Mouse (Mus musculus) MEL (cell line): ENCODE results near the gene Rab3a. TPM values are rescaled to one million over a fixed set of nuclear protein-coding genes. Genes with fewer than 3 reads are reported as not detected.

Source experiments
- DNase-seq: peaks from one replicate; pipeline ENCODE4 v3.0.0; 2011; ENCODE audit warnings: low read depth, low spot score
- H3K27ac ChIP-seq: 2 replicates; pipeline ENCODE4 v1.5.1; 2012; ENCODE audit warnings: low read depth, mild to moderate bottlenecking, control low read depth, low read length, moderate library complexity; ENCODE audit not compliant: control insufficient read depth
- H3K27me3 ChIP-seq, 2 experiments: fragments of 150-350 bp in 1 of 2; sonication (generic) in 1 of 2; 2 replicates each; pipeline ENCODE4 v1.6.1; 2012; ENCODE audit warnings: low read length in 2 of 2, mild to moderate bottlenecking in 2 of 2, improper control_type of control experiment in 1 of 2, moderate library complexity in 1 of 2; ENCODE audit not compliant: insufficient read depth in 2 of 2, control insufficient read depth in 1 of 2
- H3K36me3 ChIP-seq, 2 experiments: 2 replicates each; pipeline ENCODE4 v1.6.1; 2012 to 2014; ENCODE audit warnings: low read length in 2 of 2, improper control_type of control experiment in 1 of 2, inconsistent platforms in 1 of 2, mild to moderate bottlenecking in 1 of 2; ENCODE audit not compliant: insufficient read depth in 2 of 2, control insufficient read depth in 1 of 2
- H3K4me1 ChIP-seq, 2 experiments: fragments of 150-350 bp in 1 of 2; sonication (generic) in 1 of 2; 2 replicates each; pipeline ENCODE4 v1.6.1; 2012; ENCODE audit warnings: low read length in 2 of 2, improper control_type of control experiment in 1 of 2, mild to moderate bottlenecking in 1 of 2; ENCODE audit not compliant: insufficient read depth in 2 of 2, control insufficient read depth in 1 of 2
- H3K4me3 ChIP-seq, 2 experiments: fragments of 150-350 bp in 1 of 2; sonication (generic) in 1 of 2; 2 replicates each; pipeline ENCODE4 v1.5.1; 2012; ENCODE audit warnings: low read depth in 2 of 2, low read length in 2 of 2, mild to moderate bottlenecking in 2 of 2, moderate library complexity in 2 of 2, control low read depth in 1 of 2, improper control_type of control experiment in 1 of 2; ENCODE audit not compliant: control insufficient read depth in 1 of 2, insufficient read depth in 1 of 2
- H3K79me2 ChIP-seq: 2 replicates; pipeline ENCODE4 v1.6.1; 2012; ENCODE audit warnings: mild to moderate bottlenecking, low read length, moderate library complexity; ENCODE audit not compliant: control insufficient read depth, poor library complexity, insufficient read depth
- H3K9ac ChIP-seq: 2 replicates; pipeline ENCODE4 v1.6.1; 2012; ENCODE audit warnings: low read depth, mild to moderate bottlenecking, control low read depth, low read length, moderate library complexity; ENCODE audit not compliant: control insufficient read depth, poor library complexity, severe bottlenecking
- H3K9me3 ChIP-seq: fragments of 150-350 bp; sonication (generic); replicated peaks from 2 replicates; pipeline ENCODE4 v1.6.1; 2012; ENCODE audit warnings: mild to moderate bottlenecking, low read length, improper control_type of control experiment, moderate library complexity; ENCODE audit not compliant: insufficient read depth
- BHLHE40 ChIP-seq: IDR thresholded peaks from 2 replicates; pipeline ENCODE4 v1.6.1; 2012; ENCODE audit warnings: low read depth, mild to moderate bottlenecking, inconsistent platforms, low read length, improper control_type of control experiment, borderline replicate concordance
- CTCF ChIP-seq, 3 experiments: IDR thresholded peaks in 2 of 3; conservative IDR thresholded peaks in 1 of 3; 2 replicates each; pipeline ENCODE4 v1.5.1; 2011 to 2012; ENCODE audit warnings: low read length in 3 of 3, low read depth in 2 of 3, mild to moderate bottlenecking in 2 of 3, improper control_type of control experiment in 1 of 3, inconsistent platforms in 1 of 3, mixed read lengths in 1 of 3, moderate library complexity in 1 of 3; ENCODE audit not compliant: control insufficient read depth in 1 of 3, insufficient read depth in 1 of 3, poor library complexity in 1 of 3, severe bottlenecking in 1 of 3
- ELF1 ChIP-seq: IDR thresholded peaks from 2 replicates; pipeline ENCODE4 v1.6.1; 2014; ENCODE audit warnings: low read depth, mild to moderate bottlenecking, inconsistent platforms, low read length, improper control_type of control experiment, moderate library complexity
- EP300 ChIP-seq, 2 experiments: IDR thresholded peaks; 2 replicates each; pipeline ENCODE4 v1.6.1; 2011; ENCODE audit warnings: improper control_type of control experiment in 2 of 2, low read length in 2 of 2, low read depth in 1 of 2, mild to moderate bottlenecking in 1 of 2
- GABPA ChIP-seq: IDR thresholded peaks from 2 replicates; pipeline ENCODE4 v1.6.1; 2012; ENCODE audit warnings: low read depth, mild to moderate bottlenecking, inconsistent platforms, low read length, improper control_type of control experiment, moderate library complexity
- HCFC1 ChIP-seq: IDR thresholded peaks from 2 replicates; pipeline ENCODE4 v1.6.1; 2012; ENCODE audit warnings: low read depth, mild to moderate bottlenecking, inconsistent platforms, low read length, improper control_type of control experiment, moderate library complexity
- KAT2A ChIP-seq: conservative IDR thresholded peaks from 2 replicates; pipeline ENCODE4 v1.6.1; 2012; ENCODE audit warnings: low read depth, low read length, improper control_type of control experiment, inconsistent platforms
- MAFK ChIP-seq: IDR thresholded peaks from 2 replicates; pipeline ENCODE4 v1.6.1; 2011; ENCODE audit warnings: low read depth, mild to moderate bottlenecking, low read length, improper control_type of control experiment, borderline replicate concordance
- MEF2A ChIP-seq: IDR thresholded peaks from 2 replicates; pipeline ENCODE4 v1.6.1; 2014; ENCODE audit warnings: low read depth, mild to moderate bottlenecking, inconsistent platforms, low read length, improper control_type of control experiment; ENCODE audit not compliant: poor library complexity, insufficient replicate concordance, severe bottlenecking; ENCODE audit errors: extremely low read depth
- MYB ChIP-seq: IDR thresholded peaks from 2 replicates; pipeline ENCODE4 v1.6.1; 2011; ENCODE audit warnings: mild to moderate bottlenecking, low read depth, low read length, improper control_type of control experiment
- MYC ChIP-seq: IDR thresholded peaks from 2 replicates; pipeline ENCODE4 v1.6.1; 2011; ENCODE audit warnings: low read depth, mild to moderate bottlenecking, low read length, improper control_type of control experiment, moderate library complexity
- NELFE ChIP-seq: IDR thresholded peaks from 2 replicates; pipeline ENCODE4 v1.6.1; 2011; ENCODE audit warnings: low read depth, low read length, improper control_type of control experiment
- POLR2A ChIP-seq, 2 experiments: IDR thresholded peaks; 2 replicates each; pipeline ENCODE4 v1.6.1; 2011 to 2012; ENCODE audit warnings: low read length in 2 of 2, mild to moderate bottlenecking in 2 of 2, control low read depth in 1 of 2, improper control_type of control experiment in 1 of 2, low read depth in 1 of 2, moderate library complexity in 1 of 2; ENCODE audit not compliant: control insufficient read depth in 1 of 2, insufficient read depth in 1 of 2, poor library complexity in 1 of 2
- POLR2AphosphoS2 ChIP-seq: IDR thresholded peaks from 2 replicates; pipeline ENCODE4 v1.6.1; 2011; ENCODE audit warnings: low read length, improper control_type of control experiment
- POLR2AphosphoS5 ChIP-seq: IDR thresholded peaks from 2 replicates; pipeline ENCODE4 v1.6.1; 2012; ENCODE audit warnings: low read depth, borderline replicate concordance, mild to moderate bottlenecking, inconsistent platforms, low read length, moderate library complexity, mixed read lengths
- RCOR1 ChIP-seq: IDR thresholded peaks from 2 replicates; pipeline ENCODE4 v1.6.1; 2012; ENCODE audit warnings: low read depth, mild to moderate bottlenecking, inconsistent platforms, low read length, improper control_type of control experiment
- SMC3 ChIP-seq: IDR thresholded peaks from 2 replicates; pipeline ENCODE4 v1.6.1; 2011; ENCODE audit warnings: low read depth, low read length, improper control_type of control experiment
- TAL1 ChIP-seq: IDR thresholded peaks from 2 replicates; pipeline ENCODE4 v1.6.1; 2012; ENCODE audit warnings: mild to moderate bottlenecking, inconsistent platforms, low read length, moderate library complexity, mixed read lengths
- TBP ChIP-seq: IDR thresholded peaks from 2 replicates; pipeline ENCODE4 v1.8.0; 2011; ENCODE audit warnings: low read depth, low read length, improper control_type of control experiment
- UBTF ChIP-seq: IDR thresholded peaks from 2 replicates; pipeline ENCODE4 v1.6.1; 2012; ENCODE audit warnings: low read depth, mild to moderate bottlenecking, inconsistent platforms, low read length, improper control_type of control experiment, moderate library complexity, borderline replicate concordance; ENCODE audit not compliant: insufficient read depth
- USF2 ChIP-seq, 2 experiments: IDR thresholded peaks; 2 replicates each; pipeline ENCODE4 v1.6.1; 2011 to 2012; ENCODE audit warnings: improper control_type of control experiment in 2 of 2, low read length in 2 of 2, borderline replicate concordance in 1 of 2, inconsistent platforms in 1 of 2, low read depth in 1 of 2, mild to moderate bottlenecking in 1 of 2; ENCODE audit not compliant: insufficient read depth in 1 of 2
- ZMIZ1 ChIP-seq: IDR thresholded peaks from 2 replicates; pipeline ENCODE4 v1.6.1; 2012; ENCODE audit warnings: low read depth, mild to moderate bottlenecking, inconsistent platforms, low read length, improper control_type of control experiment, moderate library complexity
- ZNF384 ChIP-seq: IDR thresholded peaks from 2 replicates; pipeline ENCODE4 v1.6.1; 2012; ENCODE audit warnings: low read depth, mild to moderate bottlenecking, inconsistent platforms, low read length, improper control_type of control experiment
- polyA plus RNA-seq, 2 experiments: library from polyadenylated mRNA; stranded (reverse) in 1 of 2; unstranded in 1 of 2; fragments of >175 nt in 1 of 2; fragments of >200 nt in 1 of 2; gene quantifications; 2 replicates each; pipeline versions ENCODE4 v1.2.1 to v1.2.4; 2012; ENCODE audit warnings: low replicate concordance in 2 of 2, low read depth in 1 of 2; ENCODE audit not compliant: insufficient read length in 2 of 2, insufficient read depth in 1 of 2, missing spikeins in 1 of 2
- total RNA-seq: library from RNA; depleted of rRNA; stranded (reverse); fragments of 300-350 nt; gene quantifications from 2 replicates; pipeline ENCODE4 v1.2.3, GENCODE M21; 2012

The Rab3a gene
- total and polyA plus RNA-seq, 3 experiments, result 1.8 to 5.6 TPM; not detected in 1

DNA sequence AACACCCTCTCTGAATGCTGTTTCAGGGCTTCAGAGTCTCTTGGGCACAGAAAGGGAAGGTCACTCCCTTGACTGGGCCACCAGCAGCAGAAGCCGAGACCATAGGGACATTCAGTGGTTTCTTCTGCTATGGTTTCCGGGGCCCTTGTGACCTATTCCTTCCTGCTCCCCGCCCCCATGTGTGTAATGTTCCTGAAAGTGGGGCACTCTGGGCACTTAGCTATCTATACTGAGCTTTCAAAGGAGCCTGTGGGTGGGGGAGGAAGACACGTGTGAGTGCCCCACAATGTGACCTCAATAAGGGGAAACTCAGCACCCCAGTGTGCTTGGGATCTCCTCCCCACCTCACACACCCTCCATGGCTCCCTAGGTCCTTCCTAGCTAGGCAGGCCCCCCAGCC is 52.1 kb downstream of the Rab3a start:
- H3K9ac ChIP-seq, result no peak overlapping the region
- peaks cover 0 to 16% of the 10 kb centered on the region in 2 experiments; a peak in 3 of 4 replicates for H3K4me1 ChIP-seq
- no peaks in the 10 kb centered on the region; the same call in 1 of the 2 replicates for H3K79me2 ChIP-seq
- no peaks in the 10 kb centered on the region for H3K9me3 ChIP-seq
- H3K4me3 ChIP-seq, result no peak overlapping the region
- H3K27ac ChIP-seq, result no peak overlapping the region
- H3K27me3 ChIP-seq, result no peaks in the 10 kb centered on the region
- TF ChIP-seq MYC (no peak), HCFC1 (no peak), ELF1 (no peak), POLR2AphosphoS5 (no peak), ZNF384 (no peak), BHLHE40 (no peak), UBTF (no peak), MEF2A (no peak), EP300 (IDR thresholded peaks at IDR 0.05; ENCODE audit: low read depth in 1 of 2, low read length in 2 of 2) (no peak), USF2 (IDR thresholded peaks at IDR 0.05; ENCODE audit: borderline replicate concordance in 1 of 2, insufficient read depth in 1 of 2, low read depth in 1 of 2, low read length in 2 of 2) (no peak), GABPA (no peak), CTCF (IDR thresholded peaks at IDR 0.05 in 2 of 3, conservative IDR thresholded peaks at IDR 0.05 in 1 of 3; ENCODE audit: control insufficient read depth in 1 of 3, insufficient read depth in 1 of 3, low read depth in 2 of 3, low read length in 3 of 3, poor library complexity in 1 of 3, severe bottlenecking in 1 of 3) (no peak), MAFK (no peak), POLR2A (IDR thresholded peaks at IDR 0.05; ENCODE audit: control insufficient read depth in 1 of 2, insufficient read depth in 1 of 2, low read depth in 1 of 2, low read length in 2 of 2, poor library complexity in 1 of 2) (no peak)
- DNase-seq, result no peak
- H3K36me3 ChIP-seq, result peaks cover 0 to 6% of the 10 kb centered on the region in 2 experiments; a peak in 1 of 4 replicates

DNA sequence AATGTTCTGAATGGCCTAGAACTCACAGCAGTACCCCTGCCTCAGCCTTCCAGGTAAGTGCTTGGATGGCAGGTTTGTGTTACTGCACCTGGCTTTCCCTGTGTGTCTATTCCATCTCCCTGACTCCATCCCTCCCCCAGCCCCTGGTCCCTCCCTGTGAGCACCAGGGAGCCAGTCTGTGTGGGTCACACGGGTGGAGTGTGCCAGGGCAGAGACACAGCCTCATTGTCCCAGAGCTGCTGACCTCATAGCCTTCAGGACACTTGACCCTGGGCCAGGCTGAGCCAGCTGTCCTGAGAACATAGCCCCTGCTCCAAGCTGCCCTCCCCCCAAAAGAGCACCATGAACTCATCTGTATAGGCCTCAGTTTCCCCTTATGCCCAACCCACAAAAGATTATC is 52.8 kb downstream of the Rab3a start:
- Histone ChIP-seq H3K4me3 (no peak overlapping the region), H3K9me3 (no peaks in the 10 kb centered on the region), H3K27me3 (no peaks in the 10 kb centered on the region)
- DNase-seq, result no peak
- TF ChIP-seq RCOR1 (no peak), GABPA (no peak), BHLHE40 (no peak), SMC3 (no peak), TBP (no peak), EP300 (IDR thresholded peaks at IDR 0.05; ENCODE audit: low read depth in 1 of 2, low read length in 2 of 2) (no peak), MYB (no peak), POLR2AphosphoS5 (no peak), NELFE (no peak), TAL1 (no peak), ZMIZ1 (no peak), POLR2AphosphoS2 (no peak), ZNF384 (no peak), KAT2A (no peak), MYC (no peak)
- TF ChIP-seq, all 39 proteins: peak for 0
- Histone ChIP-seq H3K36me3 (peaks cover 0 to 6% of the 10 kb centered on the region in 2 experiments; a peak in 1 of 4 replicates), H3K27ac (no peak overlapping the region), H3K4me1 (peaks cover 0 to 16% of the 10 kb centered on the region in 2 experiments; a peak in 3 of 4 replicates), H3K9ac (no peak overlapping the region), H3K79me2 (no peaks in the 10 kb centered on the region; the same call in 1 of the 2 replicates)
